Mouse (Mus musculus) neutrophil, adult 65 days (primary cell): ENCODE results near the gene Frmd3. TPM values are rescaled to one million over a fixed set of nuclear protein-coding genes. Genes with fewer than 3 reads are reported as not detected.

Source experiments
- total RNA-seq: library from RNA; stranded (reverse); gene quantifications from 2 replicates; pipeline ENCODE4 v1.2.4, GENCODE M21; 2023

Gene Frmd3
- not detected in 2 replicates for total RNA-seq

GRCm38 (mm10) chr4:74013211-74014047 lies at the start of gene Frmd3:
Frmd3 (plus strand) TSS chr4:74013442.

GRCm38 (mm10) chr4:74242176-74242575 lies 228.9 kb downstream of the Frmd3 start, which contains the start of gene Kdm4c:
Kdm4c (plus strand) TSS chr4:74242497.

Other genes with a start within 250 kb of the Frmd3 start
- gene Rasef, start 222.4 kb upstream of the Frmd3 start, total RNA-seq: not detected in 2 replicates
- gene Gm11758, start 137.2 kb upstream of the Frmd3 start, total RNA-seq: not detected in 2 replicates
- gene Gm11757, start 122.3 kb upstream of the Frmd3 start, total RNA-seq: not detected in 2 replicates
- gene Gm13871, start 107.5 kb upstream of the Frmd3 start, total RNA-seq: not detected in 2 replicates
- not detected in 2 replicates for gene Gm11756, start 92.7 kb upstream of the Frmd3 start, total RNA-seq
- not detected in 2 replicates for gene 2310002L09Rik, start 62.6 kb upstream of the Frmd3 start, total RNA-seq
- gene Kdm4c, start 229.1 kb downstream of the Frmd3 start, total RNA-seq: 31.8 and 41.1 TPM in 2 replicates